Mouse (Mus musculus) cortical plate, adult 2 months (tissue): Measurements from ENCODE around the gene Clcn7.

Experiments
- CTCF ChIP-seq: fragments of 200-500 bp; IDR thresholded peaks from 2 replicates; pipeline ENCODE4 v1.5.1; 2011; ENCODE audit warnings: mild to moderate bottlenecking, control low read depth, low read length; ENCODE audit not compliant: insufficient read depth; ENCODE audit errors: extremely low read depth
- POLR2A ChIP-seq: fragments of 200-500 bp; IDR thresholded peaks from 2 replicates; pipeline ENCODE4 v1.6.1; 2011; ENCODE audit warnings: mild to moderate bottlenecking, low read length, control low read depth; ENCODE audit not compliant: insufficient read depth; ENCODE audit errors: extremely low read depth

GRCm38 (mm10) chr17:25175411-25175810 lies 42.2 kb downstream of the Clcn7 start, which contains the start of gene Gm38655:
- TF ChIP-seq CTCF (no peak), POLR2A (no peak)
